Mouse (Mus musculus) embryonic facial prominence, embryonic 13.5 days (tissue): ENCODE measurements at regions not wholly inside any gene's neighbourhood (a gene's known extent, or its start where the extent isn't known, plus 50 kb on each side); places are given as distances from the start of the nearest gene placed in this dataset.
A peak's percentile ranks its signal among the peaks of the same experiment; 100 is the strongest.

Experiments
- ATAC-seq: fragments of 200-750 bp; cut with Nextera tagmentation; 2 replicates; pipeline ENCODE4 v1.8.0; 2017; ENCODE audit warnings: low read depth; ENCODE audit not compliant: insufficient number of reproducible peaks, insufficient read depth, low FRiP score, low TSS enrichment
- H3K27ac ChIP-seq: fragments of 300-500 bp; sonication (generic); 2 replicates; pipeline ENCODE4 v1.5.1; 2015; ENCODE audit warnings: moderate library complexity, mild to moderate bottlenecking, inconsistent platforms
- H3K27me3 ChIP-seq: fragments of 300-500 bp; sonication (generic); 2 replicates; pipeline ENCODE4 v1.6.1; 2015; ENCODE audit warnings: mild to moderate bottlenecking, inconsistent platforms
- H3K36me3 ChIP-seq: fragments of 300-500 bp; sonication (generic); 2 replicates; pipeline ENCODE4 v1.6.1; 2015; ENCODE audit warnings: mild to moderate bottlenecking, inconsistent platforms
- H3K4me1 ChIP-seq: fragments of 300-500 bp; sonication (generic); 2 replicates; pipeline ENCODE4 v1.6.1; 2015; ENCODE audit warnings: inconsistent platforms
- H3K4me2 ChIP-seq: fragments of 300-500 bp; sonication (generic); 2 replicates; pipeline ENCODE4 v1.6.1; 2015; ENCODE audit warnings: moderate library complexity, mild to moderate bottlenecking, inconsistent platforms
- H3K4me3 ChIP-seq: fragments of 300-500 bp; sonication (generic); 2 replicates; pipeline ENCODE4 v1.5.1; 2015; ENCODE audit warnings: mild to moderate bottlenecking, inconsistent platforms
- H3K9ac ChIP-seq: fragments of 300-500 bp; sonication (generic); 2 replicates; pipeline ENCODE4 v1.6.1; 2015; ENCODE audit warnings: mild to moderate bottlenecking, inconsistent platforms
- H3K9me3 ChIP-seq: fragments of 300-500 bp; sonication (generic); 2 replicates; pipeline ENCODE4 v1.6.1; 2016; ENCODE audit warnings: inconsistent platforms
- WGBS: fragments of 180-500 bp; shearing (Covaris S2); methylation state at CpG from one replicate; pipeline ENCODE4 v1.1.7; 2015; ENCODE audit warnings: mixed read lengths; 5-methylcytosine and 5-hydroxymethylcytosine counted together

- H3K9me3 ChIP-seq: no peaks in the 10 kb centered on the region
- H3K9ac ChIP-seq: no peak overlapping the region
- no peaks in the 10 kb centered on the region for H3K27me3 ChIP-seq
- no peak overlapping the region for H3K4me2 ChIP-seq
- no peaks in the 10 kb centered on the region for H3K36me3 ChIP-seq
- no peak for ATAC-seq
- H3K27ac ChIP-seq: no peak overlapping the region
- H3K4me3 ChIP-seq: no peak overlapping the region
- peaks cover 7% of the 10 kb centered on the region; the same call in 1 of the 2 replicates for H3K4me1 ChIP-seq
- WGBS: 86% methylated on average over 3 of the region's 3 CpGs
Measured at GRCm38 (mm10) chr6:84383141-84383540, 210.6 kb downstream of the Cyp26b1 start.

GRCm38 (mm10) chr6:84381571-84381970 is 212.1 kb downstream of the Cyp26b1 start:
- Histone ChIP-seq H3K4me2 (no peak overlapping the region), H3K27ac (no peak overlapping the region), H3K9ac (no peak overlapping the region), H3K4me3 (no peak overlapping the region), H3K4me1 (peaks cover 10% of the 10 kb centered on the region), H3K36me3 (no peaks in the 10 kb centered on the region), H3K27me3 (no peaks in the 10 kb centered on the region), H3K9me3 (no peaks in the 10 kb centered on the region)
- WGBS: 89% methylated on average over 10 of the region's 10 CpGs
- no peak for ATAC-seq

DNA sequence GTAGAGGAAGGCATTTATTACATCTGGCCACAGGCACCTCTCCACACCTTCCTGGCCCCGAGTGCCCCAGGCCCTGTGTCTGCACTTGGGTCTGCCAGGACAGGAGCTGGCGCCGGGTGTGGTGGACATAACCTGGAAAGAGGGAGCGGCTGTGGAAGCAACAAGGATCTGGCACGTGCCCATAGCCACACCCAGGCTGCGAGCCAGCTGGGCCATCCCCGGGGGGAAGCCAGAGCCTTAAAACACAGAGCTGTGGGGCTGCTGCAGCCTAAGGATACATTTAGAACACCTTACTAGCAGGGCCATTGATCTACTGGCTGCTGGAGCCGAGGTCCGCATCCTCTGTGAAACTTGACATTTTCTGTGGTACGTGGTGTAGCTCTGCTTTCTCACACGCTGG is 217.0 kb downstream of the Cyp26b1 start:
- no peak overlapping the region for H3K4me2 ChIP-seq
- no peak overlapping the region for H3K27ac ChIP-seq
- H3K27me3 ChIP-seq: no peaks in the 10 kb centered on the region
- no peak overlapping the region for H3K9ac ChIP-seq
- H3K36me3 ChIP-seq: no peaks in the 10 kb centered on the region
- no peaks in the 10 kb centered on the region for H3K9me3 ChIP-seq
- no peak overlapping the region for H3K4me3 ChIP-seq
- ATAC-seq: no peak
- peaks cover 11% of the 10 kb centered on the region for H3K4me1 ChIP-seq
- 75% methylated on average over 11 of the region's 11 CpGs for WGBS

DNA sequence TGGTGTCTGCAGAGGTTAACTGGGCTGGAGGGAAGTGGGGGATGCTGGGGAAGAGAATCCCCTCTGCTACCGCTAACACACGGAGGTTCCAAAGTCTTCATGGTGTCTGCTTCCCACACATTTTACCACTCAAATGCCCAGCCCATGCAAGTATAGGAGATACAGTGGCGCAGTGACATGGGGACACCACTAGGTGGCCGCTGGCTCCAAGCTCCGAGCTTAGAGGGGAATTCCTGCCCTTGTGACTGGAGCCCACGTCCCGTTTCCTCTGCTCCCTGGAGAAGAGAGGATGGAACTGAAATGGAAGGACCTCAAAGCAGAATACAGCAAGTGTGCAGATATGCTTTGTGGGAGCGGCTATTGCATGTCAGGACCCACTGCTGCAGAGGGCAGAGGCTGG is 218.2 kb downstream of the Cyp26b1 start:
- Histone ChIP-seq H3K4me2 (no peak overlapping the region), H3K27ac (no peak overlapping the region), H3K9me3 (no peaks in the 10 kb centered on the region), H3K4me3 (no peak overlapping the region), H3K27me3 (no peaks in the 10 kb centered on the region), H3K9ac (no peak overlapping the region), H3K4me1 (peaks cover 11% of the 10 kb centered on the region), H3K36me3 (no peaks in the 10 kb centered on the region)
- WGBS: 13% methylated on average over 8 of the region's 8 CpGs
- ATAC-seq: no peak

DNA sequence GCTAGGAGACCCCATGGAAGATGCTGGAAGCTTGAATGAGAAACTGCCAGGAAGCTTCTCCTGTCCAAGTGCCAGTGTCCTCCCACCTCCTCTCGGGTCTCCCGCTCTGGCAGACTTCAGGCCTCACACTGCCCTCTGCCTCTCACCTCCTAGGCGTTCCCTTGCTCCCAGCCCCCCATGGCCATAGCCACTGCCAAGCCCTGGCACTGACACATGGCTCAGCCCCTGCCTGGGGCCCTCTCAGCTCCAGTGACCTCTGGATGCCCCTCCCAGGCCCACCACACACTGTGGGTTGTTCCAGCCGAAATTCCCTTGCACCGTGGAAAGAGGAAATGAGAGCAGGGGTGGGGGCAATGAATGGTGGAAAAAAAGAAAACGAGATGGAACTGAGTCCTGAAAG is 227.3 kb downstream of the Cyp26b1 start:
- H3K4me3 ChIP-seq: no peak overlapping the region
- ATAC-seq: peak; percentile 64; the same call in 1 of the 2 replicates

GRCm38 (mm10) chr6:84365914-84366313 is 227.8 kb downstream of the Cyp26b1 start:
- WGBS: 69% methylated on average over 4 of the region's 4 CpGs
- Histone ChIP-seq H3K9me3 (no peaks in the 10 kb centered on the region), H3K4me3 (no peak overlapping the region), H3K36me3 (no peaks in the 10 kb centered on the region), H3K27ac (no peak overlapping the region), H3K27me3 (no peaks in the 10 kb centered on the region), H3K9ac (no peak overlapping the region), H3K4me1 (peaks cover 21% of the 10 kb centered on the region), H3K4me2 (no peak overlapping the region)
- no peak for ATAC-seq

More for the DNA sequence above, 227.3 kb downstream of the Cyp26b1 start:
- H3K27ac ChIP-seq: no peak overlapping the region
- H3K36me3 ChIP-seq: no peaks in the 10 kb centered on the region
- H3K9ac ChIP-seq: no peak overlapping the region
- H3K27me3 ChIP-seq: no peaks in the 10 kb centered on the region
- no peaks in the 10 kb centered on the region for H3K9me3 ChIP-seq
- peaks cover 21% of the 10 kb centered on the region for H3K4me1 ChIP-seq
- 44% methylated on average over 6 of the region's 6 CpGs for WGBS
- no peak overlapping the region for H3K4me2 ChIP-seq

- Histone ChIP-seq H3K36me3 (no peaks in the 10 kb centered on the region), H3K4me2 (no peak overlapping the region), H3K27me3 (no peaks in the 10 kb centered on the region), H3K27ac (no peak overlapping the region), H3K4me1 (peaks cover 22% of the 10 kb centered on the region), H3K9me3 (no peaks in the 10 kb centered on the region), H3K9ac (no peak overlapping the region), H3K4me3 (no peak overlapping the region)
- WGBS: 11% methylated on average over 2 of the region's 2 CpGs
- ATAC-seq: no peak
Measured at GRCm38 (mm10) chr6:84364964-84365363, 228.7 kb downstream of the Cyp26b1 start.

- H3K27ac ChIP-seq: no peak overlapping the region
- no peaks in the 10 kb centered on the region for H3K9me3 ChIP-seq
- H3K4me1 ChIP-seq: peaks cover 46% of the 10 kb centered on the region
- WGBS: 40% methylated on average over 1 of the region's 1 CpGs
- no peak overlapping the region for H3K4me3 ChIP-seq
- no peaks in the 10 kb centered on the region for H3K36me3 ChIP-seq
- no peaks in the 10 kb centered on the region for H3K27me3 ChIP-seq
- H3K4me2 ChIP-seq: no peak overlapping the region
- H3K9ac ChIP-seq: no peak overlapping the region
- ATAC-seq: no peak
Measured at GRCm38 (mm10) chr6:84362331-84362730, 231.4 kb downstream of the Cyp26b1 start.

GRCm38 (mm10) chr6:84357911-84358310 is 235.8 kb downstream of the Cyp26b1 start:
- no peak overlapping the region for H3K4me2 ChIP-seq
- no peak overlapping the region for H3K4me3 ChIP-seq
- ATAC-seq: no peak
- no peaks in the 10 kb centered on the region for H3K36me3 ChIP-seq
- no peak overlapping the region for H3K9ac ChIP-seq
- WGBS: 40% methylated on average over 10 of the region's 10 CpGs
- no peaks in the 10 kb centered on the region for H3K9me3 ChIP-seq
- peak overlapping the region; percentile 68 for H3K27ac ChIP-seq
- H3K27me3 ChIP-seq: no peaks in the 10 kb centered on the region
- peaks cover 37% of the 10 kb centered on the region for H3K4me1 ChIP-seq

DNA sequence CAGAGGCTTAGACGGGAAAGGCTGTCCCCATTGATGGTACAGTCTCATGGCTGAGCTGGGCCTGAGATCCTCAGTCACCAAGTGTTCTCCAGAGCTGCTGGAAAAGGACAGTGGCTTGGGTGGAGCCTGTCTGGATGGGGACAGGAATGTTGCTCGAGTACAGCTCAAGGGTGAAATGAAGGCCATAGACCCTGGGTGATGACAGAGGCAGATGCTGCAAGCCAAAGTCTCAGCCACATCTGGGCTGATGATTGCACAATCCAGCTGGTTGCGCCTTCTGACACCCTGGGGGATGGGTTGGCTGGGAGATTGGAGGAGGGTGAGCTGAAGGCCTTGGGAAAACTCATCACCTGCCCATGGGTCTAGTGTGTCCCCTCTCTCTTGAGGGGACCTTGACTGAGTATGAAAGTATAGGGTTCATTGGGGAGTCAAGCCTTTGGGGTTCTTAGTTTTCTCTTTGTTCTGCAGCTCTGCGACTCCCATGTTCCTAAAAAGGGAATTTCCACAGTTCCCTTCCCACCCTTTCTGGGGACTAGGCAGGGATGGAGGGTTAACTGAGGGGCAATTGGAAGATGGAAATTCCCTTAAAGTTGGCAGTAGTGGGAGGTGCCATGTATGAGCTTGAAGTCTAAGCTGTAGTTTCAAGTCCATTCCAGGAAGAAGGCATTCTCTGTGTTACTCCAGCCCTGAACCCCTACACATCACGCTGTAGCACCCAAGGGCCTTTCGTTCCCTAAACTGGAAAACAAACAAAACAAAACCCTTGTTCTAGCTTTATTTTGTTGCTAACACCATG is 240.1 kb downstream of the Cyp26b1 start:
- no peaks in the 10 kb centered on the region for H3K27me3 ChIP-seq
- no peak overlapping the region for H3K4me2 ChIP-seq
- H3K36me3 ChIP-seq: no peaks in the 10 kb centered on the region
- WGBS: 81% methylated on average over 6 of the region's 6 CpGs
- peaks cover 23% of the 10 kb centered on the region for H3K4me1 ChIP-seq
- H3K4me3 ChIP-seq: no peak overlapping the region
- ATAC-seq: no peak
- no peaks in the 10 kb centered on the region for H3K9me3 ChIP-seq
- H3K9ac ChIP-seq: no peak overlapping the region
- no peak overlapping the region; the same call in 1 of the 2 replicates for H3K27ac ChIP-seq

- Histone ChIP-seq H3K4me2 (no peak overlapping the region; the same call in 1 of the 2 replicates), H3K27me3 (no peaks in the 10 kb centered on the region), H3K27ac (peak overlapping the region; percentile 78), H3K36me3 (no peaks in the 10 kb centered on the region), H3K9me3 (no peaks in the 10 kb centered on the region), H3K9ac (no peak overlapping the region), H3K4me3 (no peak overlapping the region), H3K4me1 (peaks cover 36% of the 10 kb centered on the region)
- whole genome bisulfite sequencing: 30% methylated on average over 12 of the region's 12 CpGs
- no peak for ATAC-seq
Measured at GRCm38 (mm10) chr6:84344936-84345335, 248.8 kb downstream of the Cyp26b1 start.

GRCm38 (mm10) chr6:84333666-84334179 is 260.0 kb downstream of the Cyp26b1 start:
- 86% methylated on average over 10 of the region's 10 CpGs for WGBS
- Histone ChIP-seq H3K27ac (no peak overlapping the region), H3K4me3 (no peak overlapping the region), H3K9ac (no peak overlapping the region), H3K9me3 (peaks cover 3% of the 10 kb centered on the region; the same call in 1 of the 2 replicates), H3K27me3 (no peaks in the 10 kb centered on the region), H3K36me3 (no peaks in the 10 kb centered on the region), H3K4me2 (no peak overlapping the region), H3K4me1 (no peaks in the 10 kb centered on the region; the same call in 1 of the 2 replicates)
- ATAC-seq: no peak
